Comparison of ENCODE assay signal across 8 mouse cellular contexts in the genomic region with DNA sequence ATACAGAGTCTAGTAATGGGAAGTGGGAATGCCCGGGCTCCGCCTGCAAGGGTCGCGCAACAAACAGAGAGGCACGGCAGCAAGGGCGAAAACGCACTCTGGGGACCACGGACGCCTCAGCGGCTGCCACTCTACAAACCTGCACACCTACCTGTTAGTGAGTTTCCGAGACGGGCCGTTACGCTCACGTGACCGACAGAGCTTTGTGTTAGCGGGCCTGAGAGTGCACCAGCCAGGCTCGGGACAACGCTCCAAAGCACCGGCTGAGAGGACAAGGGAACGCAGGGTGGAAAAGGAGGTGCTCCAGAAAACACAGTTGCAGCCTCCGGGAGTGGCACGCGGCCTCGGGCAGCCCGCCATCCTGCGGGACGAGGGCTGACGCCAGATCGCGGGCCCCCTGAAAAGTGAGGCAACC. TPM values are rescaled to one million over a fixed set of nuclear protein-coding genes. Genes with fewer than 3 reads are reported as not detected.
DNase-seq lines count a peak whose midpoint lies in the region; ATAC-seq and TF ChIP-seq lines count a peak whose summit lies in the region.

No protein-coding gene starts in this region.

- H3K9ac ChIP-seq in hindbrain, embryonic 13.5 days = peak overlapping the region; percentile 90
- H3K9ac ChIP-seq in limb, embryonic 13.5 days = peak overlapping the region; percentile 94
- H3K9ac ChIP-seq in midbrain, embryonic 12.5 days (replicated peaks) = peak overlapping the region; percentile 80
- H3K9ac ChIP-seq in stomach, postnatal 0 days (ENCODE audit: low read length) = peak overlapping the region; percentile 84

- TF ChIP-seq CTCF in C2C12 (IDR thresholded peaks at IDR 0.05; ENCODE audit: control insufficient read depth, insufficient read depth, insufficient read length) = no peak
- TF ChIP-seq CTCF in stomach, postnatal 0 days (IDR thresholded peaks at IDR 0.05; ENCODE audit: low read depth) = no peak

- no peaks in the 10 kb centered on the region for H3K27me3 ChIP-seq in C2C12 (ENCODE audit: control insufficient read depth, insufficient read depth, insufficient read length)
- no peaks in the 10 kb centered on the region for H3K27me3 ChIP-seq in hindbrain, embryonic 13.5 days
- no peaks in the 10 kb centered on the region for H3K27me3 ChIP-seq in limb, embryonic 13.5 days
- H3K27me3 ChIP-seq in midbrain, embryonic 12.5 days = no peaks in the 10 kb centered on the region
- no peaks in the 10 kb centered on the region for H3K27me3 ChIP-seq in stomach, postnatal 0 days (ENCODE audit: control insufficient read depth, insufficient read depth, low read length)

- H3K9me3 ChIP-seq in hindbrain, embryonic 13.5 days = no peaks in the 10 kb centered on the region
- no peaks in the 10 kb centered on the region for H3K9me3 ChIP-seq in limb, embryonic 13.5 days
- no peaks in the 10 kb centered on the region for H3K9me3 ChIP-seq in midbrain, embryonic 12.5 days
- H3K9me3 ChIP-seq in stomach, postnatal 0 days (ENCODE audit: control insufficient read depth, low read length) = no peaks in the 10 kb centered on the region

- peak overlapping the region; percentile 75 for H3K4me2 ChIP-seq in hindbrain, embryonic 13.5 days
- H3K4me2 ChIP-seq in limb, embryonic 13.5 days (replicated peaks) = peak overlapping the region; percentile 83
- peak overlapping the region; percentile 72 for H3K4me2 ChIP-seq in midbrain, embryonic 12.5 days (replicated peaks)
- peak overlapping the region; percentile 52 for H3K4me2 ChIP-seq in stomach, postnatal 0 days (replicated peaks; ENCODE audit: low read depth)

- peaks cover 65% of the 10 kb centered on the region for H3K79me3 ChIP-seq in C2C12 (ENCODE audit: low read depth)

- TF ChIP-seq EP300 in stomach, postnatal 0 days (optimal IDR thresholded peaks at IDR 0.05) = no peak

- under 1% methylated on average over 31 of the region's 31 CpGs for WGBS in hindbrain, embryonic 13.5 days
- under 1% methylated on average over 31 of the region's 31 CpGs for WGBS in limb, embryonic 13.5 days
- under 1% methylated on average over 31 of the region's 31 CpGs for WGBS in midbrain, embryonic 12.5 days
- under 1% methylated on average over 31 of the region's 31 CpGs for WGBS in stomach, postnatal 0 days

- H3K36me3 ChIP-seq in C2C12 (ENCODE audit: control insufficient read depth, insufficient read depth) = peaks cover 47% of the 10 kb centered on the region
- peaks cover 10% of the 10 kb centered on the region for H3K36me3 ChIP-seq in hindbrain, embryonic 13.5 days
- H3K36me3 ChIP-seq in limb, embryonic 13.5 days = peaks cover 18% of the 10 kb centered on the region
- H3K36me3 ChIP-seq in midbrain, embryonic 12.5 days = peaks cover 15% of the 10 kb centered on the region
- H3K36me3 ChIP-seq in stomach, postnatal 0 days (ENCODE audit: control insufficient read depth, insufficient read depth, low read length) = peaks cover 2% of the 10 kb centered on the region; the same call in 1 of the 2 replicates

- peaks cover 33% of the 10 kb centered on the region for H3K4me1 ChIP-seq in hindbrain, embryonic 13.5 days (replicated peaks)
- peaks cover 26% of the 10 kb centered on the region for H3K4me1 ChIP-seq in limb, embryonic 13.5 days
- H3K4me1 ChIP-seq in midbrain, embryonic 12.5 days = peaks cover 23% of the 10 kb centered on the region
- H3K4me1 ChIP-seq in stomach, postnatal 0 days (replicated peaks; ENCODE audit: control insufficient read depth, insufficient read depth) = 0 out of 2 replicates have a peak, but pooled peaks cover 2% of the 10 kb centered on the region

- ATAC-seq in hindbrain, embryonic 13.5 days (ENCODE audit: low FRiP score) = peak; percentile 18
- peak; percentile 2 for ATAC-seq in limb, embryonic 13.5 days (ENCODE audit: low FRiP score, low read depth)
- ATAC-seq in midbrain, embryonic 12.5 days (ENCODE audit: low FRiP score, low read depth) = peak; percentile 8; the same call in 1 of the 2 replicates
- peak; percentile 36 for ATAC-seq in stomach, postnatal 0 days (ENCODE audit: low FRiP score, low TSS enrichment)

- peak overlapping the region; percentile 93 for H3ac ChIP-seq in C2C12 (ENCODE audit: control insufficient read depth, insufficient read length, low read depth)

- H3K79me2 ChIP-seq in C2C12 (ENCODE audit: control insufficient read depth, insufficient read depth) = peaks cover 73% of the 10 kb centered on the region

- H3K4me3 ChIP-seq in C2C12 (ENCODE audit: insufficient read depth, poor library complexity, severe bottlenecking) = peak overlapping the region; percentile 82
- peak overlapping the region; percentile 84 for H3K4me3 ChIP-seq in hindbrain, embryonic 13.5 days
- peak overlapping the region; percentile 83 for H3K4me3 ChIP-seq in limb, embryonic 13.5 days
- peak overlapping the region; percentile 89 for H3K4me3 ChIP-seq in midbrain, embryonic 12.5 days
- peak overlapping the region; percentile 74 for H3K4me3 ChIP-seq in stomach, postnatal 0 days (ENCODE audit: low read depth, low read length)

- peak; percentile 76 for DNase-seq in adrenal gland, postnatal 10 days
- no peak for DNase-seq in adrenal gland, adult 8-10 months
- peak; percentile 75 for DNase-seq in embryo, embryonic 11 days
- peak; percentile 82 for DNase-seq in stomach, postnatal 0 days (ENCODE audit: low spot score)

- peak overlapping the region; percentile 97 for H3K27ac ChIP-seq in hindbrain, embryonic 13.5 days
- H3K27ac ChIP-seq in limb, embryonic 13.5 days = peak overlapping the region; percentile 99
- peak overlapping the region; percentile 96 for H3K27ac ChIP-seq in midbrain, embryonic 12.5 days (replicated peaks)
- peak overlapping the region; percentile 97 for H3K27ac ChIP-seq in stomach, postnatal 0 days (replicated peaks)

TF ChIP-seq in C2C12, 6 proteins besides CTCF, POLR2A, EP300 and RAD21:
- TF ChIP-seq MYOD1 (IDR thresholded peaks at IDR 0.05; ENCODE audit: control insufficient read depth, insufficient read length, low read depth) = no peak
- TF ChIP-seq CEBPB (IDR thresholded peaks at IDR 0.05; ENCODE audit: low read depth) = no peak
- TF ChIP-seq USF1 (IDR thresholded peaks at IDR 0.05; ENCODE audit: low read depth) = peak; percentile 84

RNA-seq across cellular contexts. Expression of a gene that starts 0.5 kb away (rescaled TPM):
- total RNA-seq in adrenal gland, postnatal 10 days (2021) = 10 to 100 TPM; 17.8 to 24.7 TPM
- 10 to 100 TPM; 17.4 to 27.2 (median 22.6) TPM for total RNA-seq in adrenal gland, adult 8-10 months (2022)
- 8.6 TPM for polyA plus RNA-seq in C2C12 (2012; fragmentation: generic; extraction: Trizol)
- 41.9 TPM in 2 replicates for polyA plus RNA-seq in hindbrain, embryonic 13.5 days (2015; fragmentation: Nextera tagmentation; extraction: Ambion mirVana)
- polyA plus RNA-seq in limb, embryonic 13.5 days (2015; fragmentation: Nextera tagmentation; extraction: Ambion mirVana) = 61.9 and 64.6 TPM in 2 replicates
- polyA plus RNA-seq in midbrain, embryonic 12.5 days (2016; fragmentation: Nextera tagmentation; extraction: Ambion mirVana) = 61.2 and 66.7 TPM in 2 replicates
- 24.0 and 26.1 TPM in 2 replicates for polyA plus RNA-seq in stomach, postnatal 0 days (2015; fragmentation: Nextera tagmentation; extraction: Ambion mirVana)

RNA-seq across cellular contexts. Expression of a gene that starts 1.1 kb away (rescaled TPM):
- 10 to 100 TPM; 20.0 to 32.4 TPM for total RNA-seq in adrenal gland, postnatal 10 days (2021)
- total RNA-seq in adrenal gland, adult 8-10 months (2022) = 10 to 100 TPM; 13.6 to 32.3 (median 28.2) TPM
- 3.3 TPM for polyA plus RNA-seq in C2C12 (2012; fragmentation: generic; extraction: Trizol)
- 21.3 and 23.4 TPM in 2 replicates for polyA plus RNA-seq in hindbrain, embryonic 13.5 days (2015; fragmentation: Nextera tagmentation; extraction: Ambion mirVana)
- polyA plus RNA-seq in limb, embryonic 13.5 days (2015; fragmentation: Nextera tagmentation; extraction: Ambion mirVana) = 21.8 and 22.2 TPM in 2 replicates
- 32.6 and 33.0 TPM in 2 replicates for polyA plus RNA-seq in midbrain, embryonic 12.5 days (2016; fragmentation: Nextera tagmentation; extraction: Ambion mirVana)
- 11.0 and 11.5 TPM in 2 replicates for polyA plus RNA-seq in stomach, postnatal 0 days (2015; fragmentation: Nextera tagmentation; extraction: Ambion mirVana)
